In genomic region chr7:73333398-73333988, GRCm38 (mm10) we compare ENCODE assay signal across 20 mouse cellular contexts. TPM values are rescaled to one million over a fixed set of nuclear protein-coding genes. Genes with fewer than 3 reads are reported as not detected.
DNase-seq lines count a peak whose midpoint lies in the region; ATAC-seq and TF ChIP-seq lines count a peak whose summit lies in the region.
"Had no signal": no experiment of that assay in that cellular context is flagged by ENCODE, and none has a peak within 500 bp of the region (broad histone marks: within the 10 kb centered on the region; RNA-seq: fewer than 3 reads in every experiment).

No protein-coding gene starts in this region.

- H3K4me3 ChIP-seq in heart, embryonic 11.5 days (ENCODE audit: low read depth, low read length), result no peak overlapping the region
- H3K4me3 ChIP-seq in midbrain, embryonic 11.5 days (ENCODE audit: low read depth, low read length), result no peak overlapping the region
- no peak overlapping the region for H3K4me3 ChIP-seq in midbrain, embryonic 13.5 days (replicated peaks)
- H3K4me3 ChIP-seq in hindbrain, postnatal 0 days (ENCODE audit: low read length), result no peak overlapping the region
- no peak overlapping the region for H3K4me3 ChIP-seq in stomach, postnatal 0 days (ENCODE audit: low read depth, low read length)
- H3K4me3 ChIP-seq: embryonic facial prominence, embryonic 12.5 days; forebrain, embryonic 12.5 days; limb, embryonic 12.5 days; liver, embryonic 15.5 days; megakaryocyte, embryonic 14.5 days had no signal

- no peak overlapping the region for H3K27ac ChIP-seq in heart, embryonic 11.5 days (ENCODE audit: low read depth, low read length)
- no peak overlapping the region for H3K27ac ChIP-seq in midbrain, embryonic 11.5 days (ENCODE audit: low read depth, low read length)
- no peak overlapping the region for H3K27ac ChIP-seq in midbrain, embryonic 13.5 days
- H3K27ac ChIP-seq in hindbrain, postnatal 0 days, result no peak overlapping the region
- peak overlapping the region; percentile 70 for H3K27ac ChIP-seq in stomach, postnatal 0 days (replicated peaks)
- H3K27ac ChIP-seq: embryonic facial prominence, embryonic 12.5 days; forebrain, embryonic 12.5 days; limb, embryonic 12.5 days; liver, embryonic 15.5 days had no signal

- peak; percentile 85 for DNase-seq in heart, adult 11 months
- no peak for DNase-seq in midbrain, embryonic 11.5 days (ENCODE audit: low spot score, missing footprints)
- no peak for DNase-seq in hindbrain, postnatal 0 days (ENCODE audit: low spot score)
- peak; percentile 29 for DNase-seq in stomach, postnatal 0 days (ENCODE audit: low spot score)
- DNase-seq: adrenal gland, postnatal 25 days; B cell, adult 2 months; cerebellum, postnatal 36 days; heart, postnatal 4 days; kidney, postnatal 4 days; layer of hippocampus, postnatal 36 days; right cerebral cortex, postnatal 4 days; thymus, postnatal 25 days had no signal

- ATAC-seq in heart, embryonic 11.5 days (replicated peaks; ENCODE audit: insufficient number of reproducible peaks, low FRiP score, low TSS enrichment), result no peak
- 0 out of 2 replicates have a peak, but pooled peaks have one; percentile 16 for ATAC-seq in midbrain, embryonic 11.5 days (ENCODE audit: low FRiP score)
- no peak for ATAC-seq in midbrain, embryonic 13.5 days
- 0 out of 2 replicates have a peak, but pooled peaks have one; percentile 29 for ATAC-seq in hindbrain, postnatal 0 days
- peak; percentile 46; the same call in 1 of the 2 replicates for ATAC-seq in stomach, postnatal 0 days (ENCODE audit: low FRiP score, low TSS enrichment)
- no peak for ATAC-seq in granulocyte monocyte progenitor cell, adult 5-6 weeks (replicated peaks; ENCODE audit: poor library complexity, severe bottlenecking)

- H3K36me3 ChIP-seq in heart, embryonic 11.5 days (ENCODE audit: control insufficient read depth, insufficient read depth, low read length), result no peaks in the 10 kb centered on the region
- H3K36me3 ChIP-seq in midbrain, embryonic 11.5 days (ENCODE audit: control insufficient read depth, insufficient read depth, low read length), result no peaks in the 10 kb centered on the region
- H3K36me3 ChIP-seq in midbrain, embryonic 13.5 days, result no peaks in the 10 kb centered on the region
- no peaks in the 10 kb centered on the region for H3K36me3 ChIP-seq in hindbrain, postnatal 0 days (ENCODE audit: insufficient read depth, low read length)
- no peaks in the 10 kb centered on the region for H3K36me3 ChIP-seq in stomach, postnatal 0 days (ENCODE audit: control insufficient read depth, insufficient read depth, low read length)
- H3K36me3 ChIP-seq: embryonic facial prominence, embryonic 12.5 days; forebrain, embryonic 12.5 days; limb, embryonic 12.5 days; liver, embryonic 15.5 days had no signal

- no peak overlapping the region for H3K9ac ChIP-seq in heart, embryonic 11.5 days (ENCODE audit: low read depth, low read length)
- H3K9ac ChIP-seq in midbrain, embryonic 11.5 days (ENCODE audit: low read length), result no peak overlapping the region
- no peak overlapping the region for H3K9ac ChIP-seq in midbrain, embryonic 13.5 days (replicated peaks)
- no peak overlapping the region for H3K9ac ChIP-seq in hindbrain, postnatal 0 days (replicated peaks; ENCODE audit: low read length)
- no peak overlapping the region for H3K9ac ChIP-seq in stomach, postnatal 0 days (ENCODE audit: low read length)
- H3K9ac ChIP-seq: embryonic facial prominence, embryonic 12.5 days; forebrain, embryonic 12.5 days; limb, embryonic 12.5 days; liver, embryonic 15.5 days had no signal

- no peak for TF ChIP-seq CTCF in hindbrain, postnatal 0 days (IDR thresholded peaks at IDR 0.05; ENCODE audit: low read depth)
- no peak for TF ChIP-seq CTCF in stomach, postnatal 0 days (IDR thresholded peaks at IDR 0.05; ENCODE audit: low read depth)

- H3K27me3 ChIP-seq in heart, embryonic 11.5 days (ENCODE audit: control insufficient read depth, insufficient read depth, low read length), result 0 out of 2 replicates have a peak, but pooled peaks cover 2% of the 10 kb centered on the region
- no peaks in the 10 kb centered on the region for H3K27me3 ChIP-seq in midbrain, embryonic 11.5 days (ENCODE audit: control insufficient read depth, insufficient read depth, low read length)
- H3K27me3 ChIP-seq in midbrain, embryonic 13.5 days, result 0 out of 2 replicates have a peak, but pooled peaks cover 7% of the 10 kb centered on the region
- no peaks in the 10 kb centered on the region for H3K27me3 ChIP-seq in hindbrain, postnatal 0 days (ENCODE audit: insufficient read depth, low read length)
- no peaks in the 10 kb centered on the region for H3K27me3 ChIP-seq in stomach, postnatal 0 days (ENCODE audit: control insufficient read depth, insufficient read depth, low read length)
- H3K27me3 ChIP-seq: embryonic facial prominence, embryonic 12.5 days; liver, embryonic 15.5 days had no signal

- H3K4me2 ChIP-seq in heart, embryonic 11.5 days, result no peak overlapping the region
- H3K4me2 ChIP-seq in midbrain, embryonic 11.5 days, result no peak overlapping the region
- no peak overlapping the region for H3K4me2 ChIP-seq in midbrain, embryonic 13.5 days (replicated peaks)
- H3K4me2 ChIP-seq in hindbrain, postnatal 0 days (ENCODE audit: low read depth, low read length), result no peak overlapping the region
- H3K4me2 ChIP-seq in stomach, postnatal 0 days (replicated peaks; ENCODE audit: low read depth), result no peak overlapping the region
- H3K4me2 ChIP-seq: embryonic facial prominence, embryonic 12.5 days; forebrain, embryonic 12.5 days; limb, embryonic 12.5 days; liver, embryonic 15.5 days had no signal

- H3K9me3 ChIP-seq in heart, embryonic 11.5 days (replicated peaks; ENCODE audit: control insufficient read depth, low read length), result no peaks in the 10 kb centered on the region
- no peaks in the 10 kb centered on the region for H3K9me3 ChIP-seq in midbrain, embryonic 11.5 days (ENCODE audit: control insufficient read depth, low read length)
- H3K9me3 ChIP-seq in midbrain, embryonic 13.5 days, result no peaks in the 10 kb centered on the region
- H3K9me3 ChIP-seq in hindbrain, postnatal 0 days (ENCODE audit: low read length), result no peaks in the 10 kb centered on the region
- no peaks in the 10 kb centered on the region for H3K9me3 ChIP-seq in stomach, postnatal 0 days (ENCODE audit: control insufficient read depth, low read length)
- H3K9me3 ChIP-seq: embryonic facial prominence, embryonic 12.5 days; forebrain, embryonic 12.5 days; limb, embryonic 12.5 days; liver, embryonic 15.5 days; megakaryocyte, embryonic 14.5 days had no signal

- no peak for TF ChIP-seq EP300 in stomach, postnatal 0 days (optimal IDR thresholded peaks at IDR 0.05)

- WGBS in heart, embryonic 11.5 days (ENCODE audit: insufficient replicate concordance), result 79% methylated on average over 12 of the region's 12 CpGs
- 73% methylated on average over 12 of the region's 12 CpGs for WGBS in midbrain, embryonic 11.5 days
- WGBS in midbrain, embryonic 13.5 days, result 68% methylated on average over 12 of the region's 12 CpGs
- 49% methylated on average over 12 of the region's 12 CpGs for WGBS in hindbrain, postnatal 0 days
- 57% methylated on average over 12 of the region's 12 CpGs for WGBS in stomach, postnatal 0 days

- H3K4me1 ChIP-seq in heart, embryonic 11.5 days (ENCODE audit: control insufficient read depth, insufficient read depth, low read length), result peaks cover 3% of the 10 kb centered on the region
- H3K4me1 ChIP-seq in midbrain, embryonic 11.5 days (ENCODE audit: control insufficient read depth, insufficient read depth, low read length), result no peaks in the 10 kb centered on the region; the same call in 1 of the 2 replicates
- peaks cover 27% of the 10 kb centered on the region for H3K4me1 ChIP-seq in midbrain, embryonic 13.5 days (replicated peaks)
- H3K4me1 ChIP-seq in hindbrain, postnatal 0 days (ENCODE audit: insufficient read depth, low read length), result peaks cover 16% of the 10 kb centered on the region
- H3K4me1 ChIP-seq in stomach, postnatal 0 days (replicated peaks; ENCODE audit: control insufficient read depth, insufficient read depth), result peaks cover 7% of the 10 kb centered on the region; the same call in 1 of the 2 replicates
- H3K4me1 ChIP-seq: liver, embryonic 15.5 days; megakaryocyte, embryonic 14.5 days had no signal

RNA-seq across cellular contexts. Expression of gene Rgma, which starts 41.8 kb away (rescaled TPM):
- polyA plus RNA-seq in heart, embryonic 11.5 days (2014; fragmentation: Nextera tagmentation; extraction: Ambion mirVana), result 4.2 and 5.8 TPM in 2 replicates
- 43.9 and 47.5 TPM in 2 replicates for polyA plus RNA-seq in midbrain, embryonic 11.5 days (2014; fragmentation: Nextera tagmentation; extraction: Ambion mirVana)
- polyA plus RNA-seq in midbrain, embryonic 13.5 days (2015; fragmentation: Nextera tagmentation; extraction: Ambion mirVana), result 40.7 and 50.3 TPM in 2 replicates
- total RNA-seq in hindbrain, postnatal 0 days (2014; rRNA removed), result 139 and 147 TPM in 2 replicates
- polyA plus RNA-seq in hindbrain, postnatal 0 days (2015; fragmentation: Nextera tagmentation; extraction: Ambion mirVana), result 33.7 and 36.5 TPM in 2 replicates
- polyA plus RNA-seq in stomach, postnatal 0 days (2015; fragmentation: Nextera tagmentation; extraction: Ambion mirVana), result 4.5 and 5.7 TPM in 2 replicates
- total RNA-seq in granulocyte monocyte progenitor cell, adult 5-6 weeks (2014; fragmentation: Nextera tagmentation), result not detected in 2 replicates
- total RNA-seq in granulocyte monocyte progenitor cell, adult 5-6 weeks (2017), result not detected in 2 replicates

Comparison
In these comparisons a context has a peak if more than half of its experiments do, and no peak if none do; other contexts are left out.
1. ATAC-seq: peak in midbrain, embryonic 11.5 days (single experiment), hindbrain, postnatal 0 days (single experiment) and stomach, postnatal 0 days (single experiment); none in heart, embryonic 11.5 days (single experiment), midbrain, embryonic 13.5 days (single experiment) and granulocyte monocyte progenitor cell, adult 5-6 weeks (single experiment).
2. DNase-seq: peak in heart, adult 11 months (single experiment) and stomach, postnatal 0 days (single experiment); none in midbrain, embryonic 11.5 days (single experiment) and hindbrain, postnatal 0 days (single experiment).